Mouse (Mus musculus) lung, postnatal 14 days (tissue): ENCODE results near the gene Rab15.

ENCODE experiments used
- DNase-seq: peaks from one replicate; pipeline ENCODE4 v3.0.0; 2021

Rab15 gene

DNA sequence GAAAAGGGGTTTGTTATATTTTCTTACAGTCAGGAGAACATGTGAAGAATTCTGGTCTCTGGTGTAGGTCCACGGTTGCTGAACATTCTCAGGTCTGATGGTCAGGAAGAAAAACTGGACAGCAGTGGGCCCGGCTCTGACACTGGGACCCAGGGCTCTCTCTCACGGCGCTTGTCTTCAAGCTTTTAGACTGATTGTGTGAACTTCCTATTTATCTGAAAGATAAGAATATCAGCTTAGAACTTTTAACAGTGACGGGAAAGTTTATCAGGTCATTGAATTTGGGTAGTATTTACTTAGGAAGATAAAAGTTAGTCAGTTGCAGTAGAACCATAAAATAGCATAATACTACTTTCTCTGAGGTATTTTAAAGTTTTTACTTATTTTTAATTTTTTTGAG is 45.8 kb downstream of the Rab15 start:
- no peak for DNase-seq

DNA sequence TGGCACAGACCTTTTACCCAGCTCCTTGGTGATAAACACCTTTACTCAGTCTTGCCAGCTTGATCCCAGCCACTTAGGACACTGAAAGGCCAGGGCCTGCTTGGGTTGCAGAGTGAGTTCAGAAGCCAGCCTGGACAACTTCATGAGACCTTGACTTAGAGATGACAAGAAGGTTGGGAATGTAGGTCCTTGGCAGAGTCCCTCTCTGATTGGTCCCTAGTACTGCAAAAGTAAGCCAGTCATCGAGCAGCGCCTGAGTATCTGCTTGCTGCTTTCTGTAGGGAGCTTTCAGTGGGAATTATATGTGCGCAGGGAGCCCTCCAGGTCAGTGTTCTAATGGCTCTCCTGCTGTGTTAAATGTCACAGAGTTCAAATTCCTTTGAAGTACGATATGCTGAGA is 47.6 kb downstream of the Rab15 start:
- no peak for DNase-seq

DNA sequence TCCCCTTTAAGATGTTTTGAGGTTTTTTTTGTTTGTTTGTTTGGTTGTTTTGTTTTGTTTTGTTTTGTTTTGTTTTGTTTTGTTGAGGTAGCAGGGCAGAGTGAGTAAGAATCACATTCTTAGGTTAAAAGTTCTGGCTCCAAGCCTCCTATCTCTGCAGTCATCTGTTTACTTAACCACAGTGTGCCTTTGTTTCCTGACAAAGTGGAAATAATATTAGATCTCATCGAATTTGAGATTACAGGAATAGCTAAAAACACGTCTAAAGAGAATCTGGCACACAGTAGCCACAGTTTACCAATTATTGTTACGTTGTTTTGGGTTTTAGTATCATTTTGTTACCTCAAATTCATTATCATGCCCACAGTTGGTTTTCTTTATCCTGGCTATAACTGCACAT is 48.1 kb downstream of the Rab15 start:
- no peak for DNase-seq

DNA sequence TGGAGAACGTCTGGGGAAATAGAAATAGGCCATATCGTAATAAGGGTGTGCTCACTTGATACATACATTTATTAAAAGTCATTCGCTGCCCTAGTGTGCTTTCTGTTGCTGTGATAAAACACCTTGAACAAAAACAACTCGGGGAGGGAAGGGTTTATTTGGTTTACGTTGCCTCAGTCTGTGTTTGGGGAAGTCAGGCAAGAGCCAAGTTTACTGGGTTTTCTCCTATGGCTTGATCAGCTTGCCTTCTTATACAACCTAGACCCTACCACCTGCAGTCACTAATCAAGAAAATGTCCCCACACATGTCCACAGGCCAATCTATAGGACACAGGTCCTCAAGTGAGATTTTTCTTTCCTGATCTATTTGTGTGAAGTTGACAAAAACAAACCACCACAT is 51.2 kb downstream of the Rab15 start:
- DNase-seq: no peak

DNA sequence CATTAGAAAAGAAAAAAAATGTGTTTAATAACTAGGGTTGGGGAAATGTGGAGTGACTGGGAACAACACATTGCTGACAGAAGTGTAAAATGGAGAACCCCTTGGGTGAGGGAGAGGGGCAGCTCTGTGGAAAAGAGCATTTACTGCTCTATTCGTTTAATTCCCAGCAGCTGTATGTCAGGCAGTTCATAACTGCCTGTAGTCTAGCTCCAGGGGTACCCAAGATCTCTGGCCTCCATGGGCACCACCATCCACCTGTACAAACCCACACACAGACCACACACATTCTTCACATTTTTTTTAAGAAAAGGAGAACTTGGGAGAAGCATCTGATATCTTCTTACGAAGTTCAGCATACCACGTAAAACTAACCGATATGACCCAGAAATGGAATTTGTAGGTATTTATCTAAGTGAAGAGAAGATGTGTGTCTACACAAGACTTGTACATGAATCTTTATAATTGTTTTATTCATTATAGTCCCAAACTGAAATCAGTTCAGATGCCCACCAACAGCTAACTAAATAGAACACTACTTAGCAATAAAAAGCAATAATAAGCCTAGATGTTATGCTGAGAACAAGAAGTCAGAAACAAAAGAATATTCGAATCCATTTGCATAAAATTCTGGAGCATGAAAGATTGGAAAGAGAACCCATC is 51.7 kb downstream of the Rab15 start:
- no peak for DNase-seq

DNA sequence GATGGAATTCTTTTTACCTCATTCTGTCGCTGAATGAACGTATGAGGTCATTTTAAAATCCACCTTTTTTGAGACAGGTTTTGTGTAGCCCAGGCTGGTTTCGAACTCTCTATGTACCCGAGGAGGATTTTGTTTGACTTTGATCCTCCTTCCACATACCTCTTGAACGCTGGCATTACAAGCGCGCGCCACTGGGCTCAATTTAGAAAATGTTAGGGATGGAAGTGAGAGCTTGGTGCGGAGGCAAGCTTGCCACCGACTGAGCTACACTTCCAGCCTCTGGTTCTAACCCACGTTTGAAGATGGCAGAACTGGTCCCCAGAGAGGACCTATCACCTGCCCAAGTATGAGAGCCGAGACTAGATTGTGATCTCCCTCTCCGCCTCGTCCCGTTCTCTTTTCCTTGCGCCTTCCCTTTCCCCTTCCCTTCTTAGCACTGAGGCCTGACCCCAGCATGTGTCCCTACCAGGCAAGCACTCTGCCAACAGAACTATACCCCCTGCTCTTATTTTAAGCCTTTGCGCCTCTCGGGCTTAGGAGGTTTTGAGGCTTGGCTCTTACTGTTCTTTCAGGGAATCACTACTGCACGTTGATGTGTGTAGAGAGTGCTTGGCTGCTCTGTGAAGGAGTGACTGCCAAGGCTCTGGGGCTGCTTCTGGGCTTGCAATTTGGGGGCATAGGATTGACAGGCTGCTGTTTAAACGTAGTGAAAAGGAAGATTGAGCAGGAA is 56.6 kb downstream of the Rab15 start:
- peak; percentile 23 for DNase-seq

DNA sequence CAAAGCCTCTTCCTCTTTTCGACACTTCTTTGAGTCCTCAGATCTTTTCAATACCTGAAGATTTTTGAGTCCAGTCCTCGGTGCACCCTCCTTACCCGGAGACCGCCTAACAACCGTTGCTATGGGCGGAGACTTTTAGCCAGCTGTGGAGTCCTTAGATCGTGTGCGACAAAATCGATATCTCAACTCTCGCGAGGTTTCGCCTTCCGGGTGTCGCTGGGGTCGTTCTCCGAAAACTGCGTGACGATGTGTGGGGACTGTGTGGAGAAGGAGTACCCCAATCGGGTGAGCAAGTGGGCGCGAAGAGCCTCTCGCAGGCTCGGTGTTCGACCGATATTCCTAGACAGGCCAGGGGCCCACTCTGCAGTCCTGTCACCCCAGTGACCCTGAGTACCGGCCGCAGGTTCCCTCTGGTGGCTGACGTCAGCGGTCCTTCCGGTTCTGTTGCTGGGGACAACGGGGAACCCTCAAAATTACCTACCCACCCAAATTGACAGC is 57.3 kb downstream of the Rab15 start, which contains the start of the genes Churc1 and Fntb:
Gene Churc1, plus strand, starts transcription at position 185 of the 498 bp plus-strand sequence.
Gene Fntb, plus strand, starts transcription at position 236 of the 498 bp plus-strand sequence.
- peak; percentile 96 for DNase-seq

DNA sequence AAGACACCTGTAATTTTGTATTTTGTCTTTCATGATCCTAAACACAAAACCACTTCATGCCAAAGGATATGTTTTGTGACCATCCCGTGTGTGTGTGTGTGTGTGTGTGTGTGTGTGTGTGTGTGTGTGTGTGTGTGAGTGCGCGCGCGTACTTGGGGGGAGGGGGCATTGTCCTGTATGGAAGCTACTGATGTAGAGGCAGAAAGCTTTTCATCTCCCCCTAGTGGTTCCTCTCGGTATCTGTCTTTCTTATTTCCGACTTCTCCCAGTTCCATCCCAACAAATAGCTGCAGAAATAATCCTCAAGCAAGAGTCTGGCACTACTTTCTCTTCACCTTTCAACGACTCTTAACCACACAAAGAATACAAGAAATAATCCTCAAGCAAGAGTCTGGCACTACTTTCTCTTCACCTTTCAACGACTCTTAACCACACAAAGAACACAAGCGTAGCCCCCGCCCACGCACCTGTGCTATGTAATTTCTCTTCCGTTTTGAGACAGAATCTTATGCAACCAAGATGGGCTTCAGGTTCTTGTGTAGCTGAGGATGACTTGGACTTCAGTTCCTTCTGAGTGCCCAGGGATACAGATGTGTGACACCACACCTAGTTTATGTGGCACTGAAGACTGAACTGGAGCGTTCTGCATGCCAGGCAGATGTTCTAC is 69.9 kb downstream of the Rab15 start:
- peak; percentile 33 for DNase-seq

DNA sequence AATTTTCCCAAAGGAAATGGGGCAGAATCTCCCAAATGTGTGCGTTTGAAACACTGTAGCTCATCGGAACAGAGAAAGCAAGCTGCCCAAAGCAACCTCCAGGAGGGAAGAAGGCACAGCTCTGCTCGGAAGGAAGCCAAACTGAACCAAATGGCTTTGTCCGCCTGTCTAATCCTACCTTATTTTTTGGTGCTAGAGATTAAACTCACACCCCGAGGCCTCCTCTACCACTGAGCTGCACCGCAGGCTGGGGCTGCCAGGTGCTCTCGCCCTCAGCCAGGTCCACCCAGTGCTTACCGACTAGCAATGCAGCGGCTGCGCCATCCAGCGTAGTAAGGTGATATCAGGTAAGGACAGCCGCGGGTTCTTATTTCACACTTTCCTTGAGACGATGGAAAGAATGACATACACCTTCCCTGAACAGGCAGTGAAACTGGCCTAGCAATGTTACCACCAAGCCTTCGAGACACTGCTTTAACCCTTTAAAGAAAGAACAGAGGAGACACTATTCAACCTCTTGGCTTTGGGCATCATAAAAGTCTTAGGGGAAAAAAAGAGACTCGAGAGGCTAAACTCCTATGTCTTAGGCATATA is 71.7 kb downstream of the Rab15 start:
- no peak for DNase-seq
